Mouse (Mus musculus): ENCODE data around the gene Vnn3.

Vnn3 gene

DNA sequence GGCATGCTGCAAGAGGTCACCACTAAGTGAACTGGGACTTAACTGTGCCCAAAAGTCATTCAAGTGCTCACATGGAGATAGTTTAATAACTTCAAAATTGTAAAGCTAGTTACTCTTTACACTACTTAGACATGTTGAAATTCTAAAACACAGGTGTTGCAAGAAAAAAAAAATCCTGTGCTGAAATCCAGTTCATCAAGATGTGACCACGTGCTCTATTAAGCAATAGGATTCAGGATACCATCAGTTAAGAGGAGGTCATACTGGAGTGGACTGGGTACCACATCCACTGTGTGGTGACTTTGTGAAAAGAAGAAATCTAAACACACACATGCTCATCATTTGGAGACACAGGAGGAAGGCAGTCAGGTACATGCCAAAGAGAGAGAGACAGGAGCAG is 41.7 kb downstream of the Vnn3 start:
- DNase-seq (ENCODE audit: low spot score) = no peak

- DNase-seq (ENCODE audit: low spot score) = no peak
Observed at GRCm38 (mm10) chr10:23894601-23895349, 43.5 kb downstream of the Vnn3 start, which contains the start of gene Vnn1. Gene Vnn1, plus strand, starts transcription at chr10:23894688.

DNA sequence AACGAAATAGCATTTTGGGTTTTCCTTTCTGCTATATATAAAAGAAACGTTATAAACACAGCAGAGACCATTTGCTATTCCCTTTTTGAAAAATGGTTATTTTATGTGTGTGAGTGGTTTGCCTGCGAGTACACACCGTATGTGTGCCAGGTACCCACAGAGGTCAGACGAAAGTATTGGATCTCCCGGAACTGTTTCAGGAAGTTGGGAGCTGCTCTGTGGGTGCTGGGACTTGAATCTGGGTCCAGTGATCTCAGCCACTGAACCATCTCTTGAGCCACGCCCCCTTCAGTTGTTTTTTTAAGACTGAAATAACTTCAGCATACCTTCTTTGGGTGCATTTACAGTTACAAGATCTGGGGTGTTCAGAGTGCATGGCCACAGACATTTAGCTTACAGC is 44.1 kb downstream of the Vnn3 start:
- DNase-seq (ENCODE audit: low spot score) = no peak

DNA sequence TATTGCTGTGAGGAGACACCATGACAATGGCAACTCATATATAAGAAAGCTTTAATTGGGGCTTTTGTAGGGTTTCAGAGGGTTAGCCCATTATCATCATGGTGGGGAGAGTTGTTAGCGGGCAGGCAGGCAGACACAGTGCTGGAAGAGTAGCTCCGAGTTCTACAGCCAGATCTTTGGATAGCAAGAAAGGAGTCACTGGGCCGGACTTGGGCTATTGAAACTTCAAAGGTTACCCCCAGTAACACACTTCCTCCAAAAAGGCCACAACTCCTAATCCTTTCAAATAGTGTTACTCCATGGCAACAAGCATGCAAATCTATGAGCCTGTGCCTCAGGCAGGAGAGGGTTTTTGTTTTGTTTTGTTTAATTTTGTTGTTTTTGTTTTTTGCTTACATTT is 49.9 kb downstream of the Vnn3 start:
- no peak for DNase-seq (ENCODE audit: low spot score)

DNA sequence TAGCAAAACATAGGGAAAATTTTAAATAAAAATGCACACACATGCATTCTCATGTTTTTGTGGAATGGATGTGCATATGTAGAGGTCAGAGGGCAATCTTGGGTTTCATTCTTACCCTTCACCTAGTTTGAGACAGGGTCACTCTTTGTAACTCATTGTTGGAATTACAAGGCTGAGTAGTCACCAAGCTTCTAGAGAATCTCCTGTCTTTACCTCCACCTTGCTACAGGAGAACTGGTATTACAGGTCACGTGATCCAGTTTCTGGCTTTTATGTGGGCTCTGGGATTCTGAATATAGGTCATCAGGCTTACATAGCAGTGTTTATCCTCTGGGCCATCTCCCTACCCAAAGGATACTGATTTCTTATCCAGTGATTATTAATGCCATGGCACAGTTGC is 54.4 kb downstream of the Vnn3 start:
- DNase-seq (ENCODE audit: low spot score) = no peak

Measured in urinary bladder, postnatal 25 days (tissue).